Mouse (Mus musculus) hindbrain, embryonic 14.5 days (tissue): ENCODE measurements around the gene Btbd9. TPM values are rescaled to one million over a fixed set of nuclear protein-coding genes. Genes with fewer than 3 reads are reported as not detected.

ENCODE experiments used
- ATAC-seq: fragments of 200-750 bp; cut with Nextera tagmentation; 2 replicates; pipeline ENCODE4 v1.8.0; 2017; ENCODE audit warnings: moderate number of reproducible peaks, mild to moderate bottlenecking, moderate TSS enrichment, moderate library complexity; ENCODE audit not compliant: low FRiP score
- DNase-seq: peaks from one replicate; pipeline ENCODE4 v3.0.0-alpha.2; 2015; ENCODE audit warnings: low spot score
- H3K27ac ChIP-seq: fragments of 300-500 bp; sonication (generic); 2 replicates; pipeline ENCODE4 v1.5.1; 2014; ENCODE audit warnings: mild to moderate bottlenecking, moderate library complexity
- H3K27me3 ChIP-seq: fragments of 300-500 bp; sonication (generic); 2 replicates; pipeline ENCODE4 v1.6.1; 2014; ENCODE audit warnings: mild to moderate bottlenecking, low read length, mixed read lengths; ENCODE audit not compliant: control insufficient read depth, insufficient read depth
- H3K36me3 ChIP-seq: fragments of 300-500 bp; sonication (generic); replicated peaks from 2 replicates; pipeline ENCODE4 v1.6.1; 2014; ENCODE audit not compliant: control insufficient read depth, insufficient read depth
- H3K4me1 ChIP-seq: fragments of 300-500 bp; sonication (generic); replicated peaks from 2 replicates; pipeline ENCODE4 v1.6.1; 2014; ENCODE audit warnings: antibody characterized with exemption, low read length, mixed read lengths; ENCODE audit not compliant: control insufficient read depth, insufficient read depth
- H3K4me2 ChIP-seq: fragments of 300-500 bp; sonication (generic); replicated peaks from 2 replicates; pipeline ENCODE4 v1.6.1; 2014; ENCODE audit warnings: mild to moderate bottlenecking, moderate library complexity
- H3K4me3 ChIP-seq: fragments of 300-500 bp; sonication (generic); replicated peaks from 2 replicates; pipeline ENCODE4 v1.5.1; 2014; ENCODE audit warnings: mild to moderate bottlenecking, low read length
- H3K9ac ChIP-seq: fragments of 300-500 bp; sonication (generic); 2 replicates; pipeline ENCODE4 v1.6.1; 2014
- H3K9me3 ChIP-seq: fragments of 300-500 bp; sonication (generic); 2 replicates; pipeline ENCODE4 v1.6.1; 2016; ENCODE audit warnings: low read length; ENCODE audit not compliant: control insufficient read depth
- WGBS: fragments of 180-500 bp; shearing (Covaris S2); extraction: QIAGEN DNeasy Blood & Tissue Kit; methylation state at CpG from one replicate; pipeline ENCODE4 v1.1.7; 2014; 5-methylcytosine and 5-hydroxymethylcytosine counted together
- polyA plus RNA-seq: library from polyadenylated mRNA; unstranded; fragments of >200 nt; fragmentation: Nextera tagmentation; extraction: Ambion mirVana; gene quantifications from 2 replicates; pipeline ENCODE4 v1.2.1, GENCODE M21; 2014

The Btbd9 gene
- polyA plus RNA-seq, 1 experiment from 2014 or later = 126 TPM

GRCm38 (mm10) chr17:30430961-30431640 lies 145.2 kb downstream of the Btbd9 start:
- DNase-seq = no peak
- Histone ChIP-seq H3K4me1 (0 out of 2 replicates have a peak, but pooled peaks cover 1% of the 10 kb centered on the region), H3K4me2 (no peak overlapping the region), H3K9ac (no peak overlapping the region), H3K4me3 (no peak overlapping the region), H3K9me3 (no peaks in the 10 kb centered on the region), H3K36me3 (no peaks in the 10 kb centered on the region), H3K27me3 (no peaks in the 10 kb centered on the region), H3K27ac (no peak overlapping the region)
- 83% methylated on average over 10 of the region's 10 CpGs for WGBS
- ATAC-seq = no peak

- H3K27me3 ChIP-seq = no peaks in the 10 kb centered on the region
- H3K4me1 ChIP-seq = 0 out of 2 replicates have a peak, but pooled peaks cover 2% of the 10 kb centered on the region
- 95% methylated on average over 9 of the region's 9 CpGs for WGBS
- no peak for DNase-seq
- no peaks in the 10 kb centered on the region for H3K9me3 ChIP-seq
- no peak for ATAC-seq
- no peaks in the 10 kb centered on the region for H3K36me3 ChIP-seq
- no peak overlapping the region for H3K27ac ChIP-seq
- no peak overlapping the region for H3K4me3 ChIP-seq
- no peak overlapping the region for H3K4me2 ChIP-seq
- H3K9ac ChIP-seq = no peak overlapping the region
Measured at GRCm38 (mm10) chr17:30428661-30429060, 147.6 kb downstream of the Btbd9 start.

GRCm38 (mm10) chr17:30423256-30423852 lies 152.9 kb downstream of the Btbd9 start:
- Histone ChIP-seq H3K27ac (no peak overlapping the region), H3K36me3 (no peaks in the 10 kb centered on the region), H3K4me1 (0 out of 2 replicates have a peak, but pooled peaks cover 6% of the 10 kb centered on the region), H3K9me3 (no peaks in the 10 kb centered on the region), H3K9ac (no peak overlapping the region), H3K4me2 (no peak overlapping the region), H3K4me3 (no peak overlapping the region), H3K27me3 (no peaks in the 10 kb centered on the region)
- DNase-seq = no peak
- WGBS = 49% methylated on average over 4 of the region's 4 CpGs
- ATAC-seq = no peak

GRCm38 (mm10) chr17:30422278-30422677 lies 154.0 kb downstream of the Btbd9 start:
- Histone ChIP-seq H3K36me3 (no peaks in the 10 kb centered on the region), H3K9ac (no peak overlapping the region), H3K27ac (no peak overlapping the region), H3K4me2 (no peak overlapping the region), H3K27me3 (no peaks in the 10 kb centered on the region), H3K9me3 (no peaks in the 10 kb centered on the region), H3K4me3 (no peak overlapping the region), H3K4me1 (0 out of 2 replicates have a peak, but pooled peaks cover 6% of the 10 kb centered on the region)
- WGBS = 92% methylated on average over 1 of the region's 1 CpGs
- DNase-seq (no peak), ATAC-seq (no peak)

GRCm38 (mm10) chr17:30421256-30421655 lies 155.0 kb downstream of the Btbd9 start:
- Histone ChIP-seq H3K9ac (no peak overlapping the region), H3K36me3 (no peaks in the 10 kb centered on the region), H3K27ac (no peak overlapping the region), H3K4me2 (no peak overlapping the region), H3K9me3 (no peaks in the 10 kb centered on the region), H3K27me3 (no peaks in the 10 kb centered on the region), H3K4me3 (no peak overlapping the region), H3K4me1 (0 out of 2 replicates have a peak, but pooled peaks cover 6% of the 10 kb centered on the region)
- 73% methylated on average over 1 of the region's 1 CpGs for WGBS
- ATAC-seq = no peak
- no peak for DNase-seq

- H3K9ac ChIP-seq = no peak overlapping the region
- H3K36me3 ChIP-seq = no peaks in the 10 kb centered on the region
- no peak overlapping the region for H3K4me2 ChIP-seq
- DNase-seq = no peak
- H3K27me3 ChIP-seq = no peaks in the 10 kb centered on the region
- WGBS = 72% methylated on average over 7 of the region's 7 CpGs
- H3K4me3 ChIP-seq = no peak overlapping the region
- no peak overlapping the region for H3K27ac ChIP-seq
- H3K4me1 ChIP-seq = 0 out of 2 replicates have a peak, but pooled peaks cover 6% of the 10 kb centered on the region
- ATAC-seq = no peak
- no peaks in the 10 kb centered on the region for H3K9me3 ChIP-seq
Measured at GRCm38 (mm10) chr17:30419494-30419893, 156.8 kb downstream of the Btbd9 start.

GRCm38 (mm10) chr17:30418510-30418909 lies 157.8 kb downstream of the Btbd9 start:
- H3K27ac ChIP-seq = no peak overlapping the region
- no peak overlapping the region for H3K4me2 ChIP-seq
- no peaks in the 10 kb centered on the region for H3K27me3 ChIP-seq
- 0 out of 2 replicates have a peak, but pooled peaks cover 2% of the 10 kb centered on the region for H3K4me1 ChIP-seq
- WGBS = 75% methylated on average over 4 of the region's 4 CpGs
- DNase-seq (no peak), ATAC-seq (no peak)
- no peak overlapping the region for H3K4me3 ChIP-seq
- no peak overlapping the region for H3K9ac ChIP-seq
- H3K36me3 ChIP-seq = no peaks in the 10 kb centered on the region
- no peaks in the 10 kb centered on the region for H3K9me3 ChIP-seq

GRCm38 (mm10) chr17:30417106-30417505 lies 159.2 kb downstream of the Btbd9 start:
- H3K27me3 ChIP-seq = no peaks in the 10 kb centered on the region
- DNase-seq (no peak), ATAC-seq (no peak)
- H3K9me3 ChIP-seq = no peaks in the 10 kb centered on the region
- H3K27ac ChIP-seq = no peak overlapping the region
- no peak overlapping the region for H3K4me2 ChIP-seq
- no peaks in the 10 kb centered on the region for H3K36me3 ChIP-seq
- no peaks in the 10 kb centered on the region for H3K4me1 ChIP-seq
- WGBS = 89% methylated on average over 4 of the region's 4 CpGs
- H3K4me3 ChIP-seq = no peak overlapping the region
- no peak overlapping the region for H3K9ac ChIP-seq

GRCm38 (mm10) chr17:30415693-30416092 lies 160.6 kb downstream of the Btbd9 start:
- Histone ChIP-seq H3K9me3 (no peaks in the 10 kb centered on the region), H3K4me3 (no peak overlapping the region), H3K9ac (no peak overlapping the region), H3K27me3 (no peaks in the 10 kb centered on the region), H3K4me2 (no peak overlapping the region), H3K36me3 (no peaks in the 10 kb centered on the region), H3K4me1 (no peaks in the 10 kb centered on the region), H3K27ac (no peak overlapping the region)
- no peak for DNase-seq
- ATAC-seq = no peak
- 78% methylated on average over 3 of the region's 3 CpGs for WGBS
